Mouse (Mus musculus) kidney, adult 2 months (tissue): ENCODE measurements around the gene Txndc17. TPM values are rescaled to one million over a fixed set of nuclear protein-coding genes. Genes with fewer than 3 reads are reported as not detected.

Experiments
- DNase-seq: peaks from one replicate; pipeline ENCODE4 v3.0.0; 2021
- H3K27ac ChIP-seq: fragments of 200-500 bp; 2 replicates; pipeline ENCODE4 v1.5.1; 2012; ENCODE audit warnings: low read depth, low read length, control low read depth, inconsistent platforms; ENCODE audit not compliant: insufficient read depth
- H3K27me3 ChIP-seq: fragments of 200-500 bp; replicated peaks from 2 replicates; pipeline ENCODE4 v1.6.1; 2012; ENCODE audit warnings: mild to moderate bottlenecking, moderate library complexity, low read length, inconsistent platforms; ENCODE audit not compliant: control insufficient read depth, insufficient read depth
- H3K36me3 ChIP-seq: fragments of 200-500 bp; 2 replicates; pipeline ENCODE4 v1.6.1; 2012; ENCODE audit warnings: mild to moderate bottlenecking, moderate library complexity, low read length, inconsistent platforms; ENCODE audit not compliant: control insufficient read depth, insufficient read depth
- H3K4me1 ChIP-seq: fragments of 200-500 bp; 2 replicates; pipeline ENCODE4 v1.6.1; 2011; ENCODE audit warnings: low read length; ENCODE audit not compliant: control insufficient read depth, insufficient read depth
- H3K4me3 ChIP-seq: fragments of 200-500 bp; 2 replicates; pipeline ENCODE4 v1.5.1; 2011; ENCODE audit warnings: mild to moderate bottlenecking, low read depth, low read length, control low read depth; ENCODE audit not compliant: insufficient read depth
- CTCF ChIP-seq: fragments of 200-500 bp; conservative IDR thresholded peaks from 2 replicates; pipeline ENCODE4 v1.5.1; 2011; ENCODE audit warnings: low read depth, mild to moderate bottlenecking, control low read depth, low read length, moderate library complexity, mixed read lengths; ENCODE audit not compliant: insufficient read depth, insufficient read length
- POLR2A ChIP-seq: fragments of 200-500 bp; IDR thresholded peaks from one replicate; pipeline ENCODE4 v1.6.1; 2011; ENCODE audit warnings: low read depth, low read length, control low read depth
- WGBS: fragments of 180-500 bp; shearing (Covaris S2); methylation state at CpG from one replicate; pipeline ENCODE4 v1.1.7; 2018; 5-methylcytosine and 5-hydroxymethylcytosine counted together
- polyA plus RNA-seq: library from polyadenylated mRNA; depleted of rRNA; stranded (reverse); fragments of >200 nt; gene quantifications from 2 replicates; pipeline ENCODE4 v1.2.3, GENCODE M21; 2012

The Txndc17 gene
- polyA plus RNA-seq, 1 experiment: 149 TPM

GRCm38 (mm10) chr11:72203440-72203839, 3.9 kb upstream of the Txndc17 start:
- 78% methylated on average over 1 of the region's 1 CpGs for WGBS
- Histone ChIP-seq H3K4me1 (0 out of 2 replicates have a peak, but pooled peaks cover 5% of the 10 kb centered on the region), H3K27ac (no peak overlapping the region), H3K4me3 (no peak overlapping the region), H3K36me3 (no peaks in the 10 kb centered on the region), H3K27me3 (no peaks in the 10 kb centered on the region)
- no peak for TF ChIP-seq POLR2A
- no peak for TF ChIP-seq CTCF
- DNase-seq: no peak

GRCm38 (mm10) chr11:72205256-72205655, 2.1 kb upstream of the Txndc17 start:
- H3K36me3 ChIP-seq: no peaks in the 10 kb centered on the region
- no peak for DNase-seq
- no peak overlapping the region for H3K27ac ChIP-seq
- no peak for TF ChIP-seq POLR2A
- TF ChIP-seq CTCF: no peak
- H3K27me3 ChIP-seq: no peaks in the 10 kb centered on the region
- H3K4me3 ChIP-seq: no peak overlapping the region
- 0 out of 2 replicates have a peak, but pooled peaks cover 5% of the 10 kb centered on the region for H3K4me1 ChIP-seq
- WGBS: 83% methylated on average over 6 of the region's 6 CpGs

GRCm38 (mm10) chr11:72206341-72207203, 775 bp upstream of the Txndc17 start, which contains the start of gene Gm43951:
TSS of gene Gm43951 (minus strand) at chr11:72206840.
- no peak for TF ChIP-seq CTCF
- no peak for TF ChIP-seq POLR2A
- H3K27me3 ChIP-seq: no peaks in the 10 kb centered on the region
- H3K4me1 ChIP-seq: 0 out of 2 replicates have a peak, but pooled peaks cover 5% of the 10 kb centered on the region
- H3K4me3 ChIP-seq: peak within 1 kb of the TSS; percentile 91
- peak within 1 kb of the TSS; percentile 54; the same call in 1 of the 2 replicates for H3K27ac ChIP-seq
- peak; percentile 17 for DNase-seq
- WGBS: under 1% methylated on average over 43 of the region's 43 CpGs
- no peaks in the 10 kb centered on the region for H3K36me3 ChIP-seq

GRCm38 (mm10) chr11:72207834-72208377, 559 bp downstream of the Txndc17 start:
- DNase-seq: peak; percentile 73
- no peaks in the 10 kb centered on the region for H3K27me3 ChIP-seq
- H3K4me3 ChIP-seq: peak overlapping the region; percentile 91
- 3% methylated on average over 17 of the region's 17 CpGs for WGBS
- no peak for TF ChIP-seq POLR2A
- no peak for TF ChIP-seq CTCF
- H3K27ac ChIP-seq: peak overlapping the region; percentile 54; the same call in 1 of the 2 replicates
- H3K36me3 ChIP-seq: no peaks in the 10 kb centered on the region
- H3K4me1 ChIP-seq: 0 out of 2 replicates have a peak, but pooled peaks cover 5% of the 10 kb centered on the region

DNA sequence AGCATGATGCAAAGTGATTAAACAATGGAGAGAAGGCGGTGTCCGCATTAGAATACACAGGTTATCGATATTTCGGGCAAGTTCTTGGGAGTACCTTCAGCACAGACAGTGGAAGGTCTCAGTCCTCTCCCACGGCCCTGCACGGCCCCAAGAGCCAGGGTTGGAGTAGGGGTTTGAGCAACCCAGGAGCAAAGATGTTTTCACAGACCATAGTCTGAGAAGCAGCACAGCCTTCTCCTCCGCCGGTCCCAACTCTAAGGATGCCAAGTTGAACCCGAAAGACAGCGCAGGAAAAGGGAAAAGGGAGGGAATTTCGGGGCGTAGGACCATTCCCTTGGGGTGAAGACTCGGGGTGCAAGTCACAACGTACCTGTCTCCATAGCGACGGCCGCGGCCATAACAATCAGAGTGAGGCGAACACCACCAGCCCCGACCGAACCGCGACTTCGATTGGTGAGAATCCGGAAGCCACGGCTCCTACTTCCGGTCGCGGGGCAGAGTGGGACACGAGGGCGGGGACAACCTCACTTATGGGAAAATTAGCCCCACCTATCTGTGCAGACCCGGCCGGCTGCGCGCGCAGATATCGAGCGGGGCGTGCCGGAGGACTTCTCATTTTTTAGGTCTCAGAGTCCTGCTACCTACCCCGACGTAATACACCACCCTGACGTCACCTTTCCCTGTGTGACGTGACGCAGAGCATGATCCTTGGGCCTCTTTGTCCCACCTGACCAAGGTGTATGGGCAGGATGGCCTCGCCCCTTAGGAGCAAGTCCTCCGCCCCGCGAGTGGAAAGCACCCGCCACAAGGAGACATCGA, 7.5 kb downstream of the Txndc17 start:
- H3K27ac ChIP-seq: peak overlapping the region; percentile 57
- peak; percentile 97 for DNase-seq
- H3K27me3 ChIP-seq: no peaks in the 10 kb centered on the region
- no peaks in the 10 kb centered on the region for H3K36me3 ChIP-seq
- TF ChIP-seq CTCF (no peak), POLR2A (no peak)
- peak overlapping the region; percentile 86 for H3K4me3 ChIP-seq
- WGBS: under 1% methylated on average over 51 of the region's 51 CpGs
- H3K4me1 ChIP-seq: no peaks in the 10 kb centered on the region; the same call in 1 of the 2 replicates

DNA sequence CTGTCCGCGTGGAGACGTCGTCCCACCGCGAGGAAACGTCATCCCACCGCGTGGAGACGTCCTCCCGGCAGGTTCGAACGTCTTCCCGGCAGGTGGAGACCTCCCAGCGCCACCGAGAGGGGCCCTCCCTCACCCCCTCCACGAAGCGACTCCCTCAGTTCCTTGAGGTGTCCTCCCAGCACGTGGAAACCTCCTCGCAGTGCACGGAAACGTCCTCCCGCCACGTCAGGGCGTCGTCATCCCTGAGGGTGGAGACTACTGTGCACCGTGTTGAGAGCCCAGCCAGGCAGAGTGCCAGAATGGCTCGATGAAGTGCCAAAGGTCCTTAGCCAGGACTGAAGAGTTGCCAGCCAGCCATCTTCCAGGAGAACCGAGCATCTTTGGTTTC, 8.1 kb downstream of the Txndc17 start, which contains the start of gene Med31:
Gene Med31 (minus strand): TSS at position 183 of the 388 bp plus-strand sequence.
- Histone ChIP-seq H3K27ac (peak within 1 kb of the TSS; percentile 57), H3K4me1 (no peaks in the 10 kb centered on the region; the same call in 1 of the 2 replicates), H3K27me3 (no peaks in the 10 kb centered on the region), H3K4me3 (peak within 1 kb of the TSS; percentile 86), H3K36me3 (no peaks in the 10 kb centered on the region)
- peak; percentile 94 for DNase-seq
- WGBS: under 1% methylated on average over 29 of the region's 29 CpGs
- TF ChIP-seq CTCF (no peak), POLR2A (no peak)

GRCm38 (mm10) chr11:72217116-72217515, 9.8 kb downstream of the Txndc17 start:
- TF ChIP-seq POLR2A (no peak), CTCF (no peak)
- Histone ChIP-seq H3K36me3 (no peaks in the 10 kb centered on the region), H3K27ac (no peak overlapping the region), H3K4me3 (no peak overlapping the region), H3K27me3 (no peaks in the 10 kb centered on the region), H3K4me1 (no peaks in the 10 kb centered on the region; the same call in 1 of the 2 replicates)
- 64% methylated on average over 5 of the region's 5 CpGs for WGBS
- no peak for DNase-seq
